Mouse (Mus musculus): ENCODE data around the gene Slc7a6os. TPM values are rescaled to one million over a fixed set of nuclear protein-coding genes. Genes with fewer than 3 reads are reported as not detected.

Slc7a6os gene
- polyA plus RNA-seq, 1 experiment from 2014 or later: 43.4 TPM

Other genes starting within 250 kb of the Slc7a6os start
- gene Slc12a4, start 244.8 kb downstream of the Slc7a6os start, polyA plus RNA-seq (2016; fragmentation: Nextera tagmentation; extraction: Ambion mirVana): 44.3 and 48.2 TPM in 2 replicates
- gene Dpep3, start 231.5 kb downstream of the Slc7a6os start, polyA plus RNA-seq (2016; fragmentation: Nextera tagmentation; extraction: Ambion mirVana): not detected in 2 replicates
- 25.3 and 26.6 TPM in 2 replicates for gene Dus2, start 219.6 kb downstream of the Slc7a6os start, polyA plus RNA-seq (2016; fragmentation: Nextera tagmentation; extraction: Ambion mirVana)
- not detected in 2 replicates for gene Dpep2nb, start 205.0 kb downstream of the Slc7a6os start, polyA plus RNA-seq (2016; fragmentation: Nextera tagmentation; extraction: Ambion mirVana)
- gene Ddx28, start 199.1 kb downstream of the Slc7a6os start, polyA plus RNA-seq (2016; fragmentation: Nextera tagmentation; extraction: Ambion mirVana): 21.6 and 22.6 TPM in 2 replicates
- 7.8 and 9.3 TPM in 2 replicates for gene Nfatc3, start 152.1 kb downstream of the Slc7a6os start, polyA plus RNA-seq (2016; fragmentation: Nextera tagmentation; extraction: Ambion mirVana)
- 10.4 and 11.3 TPM in 2 replicates for gene Esrp2, start 74.0 kb downstream of the Slc7a6os start, polyA plus RNA-seq (2016; fragmentation: Nextera tagmentation; extraction: Ambion mirVana)
- gene Pla2g15, start 60.5 kb downstream of the Slc7a6os start, polyA plus RNA-seq (2016; fragmentation: Nextera tagmentation; extraction: Ambion mirVana): 18.2 and 18.4 TPM in 2 replicates
- 52.8 and 66.5 TPM in 2 replicates for gene Slc7a6, start 42.1 kb downstream of the Slc7a6os start, polyA plus RNA-seq (2016; fragmentation: Nextera tagmentation; extraction: Ambion mirVana)
- gene Prmt7, start within 50 bp of the Slc7a6os start, polyA plus RNA-seq (2016; fragmentation: Nextera tagmentation; extraction: Ambion mirVana): 56.9 and 57.3 TPM in 2 replicates
- 4.3 and 4.4 TPM in 2 replicates for gene Smpd3, start 127.1 kb upstream of the Slc7a6os start, polyA plus RNA-seq (2016; fragmentation: Nextera tagmentation; extraction: Ambion mirVana)
- 34.6 and 34.7 TPM in 2 replicates for gene Zfp90, start 204.4 kb upstream of the Slc7a6os start, polyA plus RNA-seq (2016; fragmentation: Nextera tagmentation; extraction: Ambion mirVana)

Data from embryonic facial prominence, embryonic 12.5 days (tissue).